Mouse (Mus musculus) MEL (cell line): Measurements from ENCODE around the gene Zfp664. TPM values are rescaled to one million over a fixed set of nuclear protein-coding genes. Genes with fewer than 3 reads are reported as not detected.

Experiments
- DNase-seq: peaks from one replicate; pipeline ENCODE4 v3.0.0; 2011; ENCODE audit warnings: low read depth, low spot score
- H3K27ac ChIP-seq: 2 replicates; pipeline ENCODE4 v1.5.1; 2012; ENCODE audit warnings: low read depth, mild to moderate bottlenecking, control low read depth, low read length, moderate library complexity; ENCODE audit not compliant: control insufficient read depth
- H3K27me3 ChIP-seq, 2 experiments: fragments of 150-350 bp in 1 of 2; sonication (generic) in 1 of 2; 2 replicates each; pipeline ENCODE4 v1.6.1; 2012; ENCODE audit warnings: low read length in 2 of 2, mild to moderate bottlenecking in 2 of 2, improper control_type of control experiment in 1 of 2, moderate library complexity in 1 of 2; ENCODE audit not compliant: insufficient read depth in 2 of 2, control insufficient read depth in 1 of 2
- H3K36me3 ChIP-seq, 2 experiments: 2 replicates each; pipeline ENCODE4 v1.6.1; 2012 to 2014; ENCODE audit warnings: low read length in 2 of 2, improper control_type of control experiment in 1 of 2, inconsistent platforms in 1 of 2, mild to moderate bottlenecking in 1 of 2; ENCODE audit not compliant: insufficient read depth in 2 of 2, control insufficient read depth in 1 of 2
- H3K4me1 ChIP-seq, 2 experiments: fragments of 150-350 bp in 1 of 2; sonication (generic) in 1 of 2; 2 replicates each; pipeline ENCODE4 v1.6.1; 2012; ENCODE audit warnings: low read length in 2 of 2, improper control_type of control experiment in 1 of 2, mild to moderate bottlenecking in 1 of 2; ENCODE audit not compliant: insufficient read depth in 2 of 2, control insufficient read depth in 1 of 2
- H3K4me3 ChIP-seq, 2 experiments: fragments of 150-350 bp in 1 of 2; sonication (generic) in 1 of 2; 2 replicates each; pipeline ENCODE4 v1.5.1; 2012; ENCODE audit warnings: low read depth in 2 of 2, low read length in 2 of 2, mild to moderate bottlenecking in 2 of 2, moderate library complexity in 2 of 2, control low read depth in 1 of 2, improper control_type of control experiment in 1 of 2; ENCODE audit not compliant: control insufficient read depth in 1 of 2, insufficient read depth in 1 of 2
- H3K79me2 ChIP-seq: 2 replicates; pipeline ENCODE4 v1.6.1; 2012; ENCODE audit warnings: mild to moderate bottlenecking, low read length, moderate library complexity; ENCODE audit not compliant: control insufficient read depth, poor library complexity, insufficient read depth
- H3K9ac ChIP-seq: 2 replicates; pipeline ENCODE4 v1.6.1; 2012; ENCODE audit warnings: low read depth, mild to moderate bottlenecking, control low read depth, low read length, moderate library complexity; ENCODE audit not compliant: control insufficient read depth, poor library complexity, severe bottlenecking
- H3K9me3 ChIP-seq: fragments of 150-350 bp; sonication (generic); replicated peaks from 2 replicates; pipeline ENCODE4 v1.6.1; 2012; ENCODE audit warnings: mild to moderate bottlenecking, low read length, improper control_type of control experiment, moderate library complexity; ENCODE audit not compliant: insufficient read depth
- BHLHE40 ChIP-seq: IDR thresholded peaks from 2 replicates; pipeline ENCODE4 v1.6.1; 2012; ENCODE audit warnings: low read depth, mild to moderate bottlenecking, inconsistent platforms, low read length, improper control_type of control experiment, borderline replicate concordance
- CHD2 ChIP-seq: IDR thresholded peaks from 2 replicates; pipeline ENCODE4 v1.6.1; 2011; ENCODE audit warnings: low read length, improper control_type of control experiment
- EP300 ChIP-seq, 2 experiments: IDR thresholded peaks; 2 replicates each; pipeline ENCODE4 v1.6.1; 2011; ENCODE audit warnings: improper control_type of control experiment in 2 of 2, low read length in 2 of 2, low read depth in 1 of 2, mild to moderate bottlenecking in 1 of 2
- ETS1 ChIP-seq: IDR thresholded peaks from 2 replicates; pipeline ENCODE4 v1.6.1; 2012; ENCODE audit warnings: low read depth, mild to moderate bottlenecking, inconsistent platforms, low read length, improper control_type of control experiment, moderate library complexity
- GATA1 ChIP-seq: IDR thresholded peaks from 2 replicates; pipeline ENCODE4 v1.6.1; 2011; ENCODE audit warnings: low read depth, low read length, improper control_type of control experiment
- KAT2A ChIP-seq: conservative IDR thresholded peaks from 2 replicates; pipeline ENCODE4 v1.6.1; 2012; ENCODE audit warnings: low read depth, low read length, improper control_type of control experiment, inconsistent platforms
- MXI1 ChIP-seq: IDR thresholded peaks from 2 replicates; pipeline ENCODE4 v1.6.1; 2011; ENCODE audit warnings: mild to moderate bottlenecking, low read depth, low read length, improper control_type of control experiment
- MYC ChIP-seq: IDR thresholded peaks from 2 replicates; pipeline ENCODE4 v1.6.1; 2011; ENCODE audit warnings: low read depth, mild to moderate bottlenecking, low read length, improper control_type of control experiment, moderate library complexity
- NRF1 ChIP-seq: IDR thresholded peaks from 2 replicates; pipeline ENCODE4 v1.6.1; 2014; ENCODE audit warnings: low read depth, mild to moderate bottlenecking, inconsistent platforms, low read length, improper control_type of control experiment, moderate library complexity; ENCODE audit not compliant: poor library complexity, insufficient read depth, severe bottlenecking
- POLR2A ChIP-seq, 2 experiments: IDR thresholded peaks; 2 replicates each; pipeline ENCODE4 v1.6.1; 2011 to 2012; ENCODE audit warnings: low read length in 2 of 2, mild to moderate bottlenecking in 2 of 2, control low read depth in 1 of 2, improper control_type of control experiment in 1 of 2, low read depth in 1 of 2, moderate library complexity in 1 of 2; ENCODE audit not compliant: control insufficient read depth in 1 of 2, insufficient read depth in 1 of 2, poor library complexity in 1 of 2
- POLR2AphosphoS2 ChIP-seq: IDR thresholded peaks from 2 replicates; pipeline ENCODE4 v1.6.1; 2011; ENCODE audit warnings: low read length, improper control_type of control experiment
- RCOR1 ChIP-seq: IDR thresholded peaks from 2 replicates; pipeline ENCODE4 v1.6.1; 2012; ENCODE audit warnings: low read depth, mild to moderate bottlenecking, inconsistent platforms, low read length, improper control_type of control experiment
- SIN3A ChIP-seq: IDR thresholded peaks from 2 replicates; pipeline ENCODE4 v1.6.1; 2012; ENCODE audit warnings: low read length, improper control_type of control experiment, inconsistent platforms
- TAL1 ChIP-seq: IDR thresholded peaks from 2 replicates; pipeline ENCODE4 v1.6.1; 2012; ENCODE audit warnings: mild to moderate bottlenecking, inconsistent platforms, low read length, moderate library complexity, mixed read lengths
- TCF12 ChIP-seq: IDR thresholded peaks from 2 replicates; pipeline ENCODE4 v1.6.1; 2014; ENCODE audit warnings: low read depth, mild to moderate bottlenecking, inconsistent platforms, low read length, improper control_type of control experiment, moderate library complexity
- UBTF ChIP-seq: IDR thresholded peaks from 2 replicates; pipeline ENCODE4 v1.6.1; 2012; ENCODE audit warnings: low read depth, mild to moderate bottlenecking, inconsistent platforms, low read length, improper control_type of control experiment, moderate library complexity, borderline replicate concordance; ENCODE audit not compliant: insufficient read depth
- ZC3H11A ChIP-seq: IDR thresholded peaks from 2 replicates; pipeline ENCODE4 v1.6.1; 2012; ENCODE audit warnings: low read depth, mild to moderate bottlenecking, inconsistent platforms, low read length, improper control_type of control experiment
- ZNF384 ChIP-seq: IDR thresholded peaks from 2 replicates; pipeline ENCODE4 v1.6.1; 2012; ENCODE audit warnings: low read depth, mild to moderate bottlenecking, inconsistent platforms, low read length, improper control_type of control experiment
- polyA plus RNA-seq, 2 experiments: library from polyadenylated mRNA; stranded (reverse) in 1 of 2; unstranded in 1 of 2; fragments of >175 nt in 1 of 2; fragments of >200 nt in 1 of 2; gene quantifications; 2 replicates each; pipeline versions ENCODE4 v1.2.1 to v1.2.4; 2012; ENCODE audit warnings: low replicate concordance in 2 of 2, low read depth in 1 of 2; ENCODE audit not compliant: insufficient read length in 2 of 2, insufficient read depth in 1 of 2, missing spikeins in 1 of 2
- total RNA-seq: library from RNA; depleted of rRNA; stranded (reverse); fragments of 300-350 nt; gene quantifications from 2 replicates; pipeline ENCODE4 v1.2.3, GENCODE M21; 2012

Gene Zfp664
- total and polyA plus RNA-seq, 3 experiments = 18.6 to 205 (median 37.7) TPM

- Histone ChIP-seq H3K79me2 (no peaks in the 10 kb centered on the region), H3K27ac (no peak overlapping the region), H3K4me3 (no peak overlapping the region), H3K36me3 (peaks cover 2 to 36% of the 10 kb centered on the region in 2 experiments; a peak in 3 of 4 replicates), H3K27me3 (no peaks in the 10 kb centered on the region), H3K9me3 (no peaks in the 10 kb centered on the region), H3K9ac (no peak overlapping the region), H3K4me1 (peaks cover 21 to 24% of the 10 kb centered on the region in 2 experiments)
- peak; percentile 39; the same call in 1 of the 2 replicates for TF ChIP-seq RCOR1
- peak; percentile 55 for TF ChIP-seq GATA1
- no peak for TF ChIP-seq NRF1
- TF ChIP-seq SIN3A = peak; percentile 31; the same call in 1 of the 2 replicates
- TF ChIP-seq EP300 (IDR thresholded peaks at IDR 0.05; ENCODE audit: low read depth in 1 of 2, low read length in 2 of 2) = peak; percentile 61 to 73
- no peak for TF ChIP-seq KAT2A
- peak; percentile 76 for TF ChIP-seq TCF12
- TF ChIP-seq ETS1 = peak; percentile 58
- TF ChIP-seq ZNF384 = peak; percentile 82
- TF ChIP-seq MXI1 = peak; percentile 37; the same call in 1 of the 2 replicates
- peak; percentile 31; the same call in 1 of the 2 replicates for TF ChIP-seq TAL1
- no peak for TF ChIP-seq BHLHE40
- DNase-seq = peak; percentile 52
These were observed 13.5 kb upstream of the Zfp664 start for GRCm38 (mm10) chr5:124848994-124849393.

GRCm38 (mm10) chr5:124851572-124851971 lies 10.9 kb upstream of the Zfp664 start:
- H3K9ac ChIP-seq = no peak overlapping the region
- H3K36me3 ChIP-seq = peaks cover 2 to 29% of the 10 kb centered on the region in 2 experiments; a peak in 3 of 4 replicates
- DNase-seq = no peak
- no peaks in the 10 kb centered on the region for H3K79me2 ChIP-seq
- no peak overlapping the region for H3K27ac ChIP-seq
- no peak overlapping the region for H3K4me3 ChIP-seq
- no peaks in the 10 kb centered on the region for H3K27me3 ChIP-seq
- peaks cover 12 to 28% of the 10 kb centered on the region in 2 experiments for H3K4me1 ChIP-seq
- H3K9me3 ChIP-seq = no peaks in the 10 kb centered on the region
- no peak for TF ChIP-seq POLR2A (IDR thresholded peaks at IDR 0.05; ENCODE audit: control insufficient read depth in 1 of 2, insufficient read depth in 1 of 2, low read depth in 1 of 2, low read length in 2 of 2, poor library complexity in 1 of 2)
- no peak for TF ChIP-seq KAT2A
- no peak for TF ChIP-seq ZC3H11A
- TF ChIP-seq POLR2AphosphoS2 = no peak
- TF ChIP-seq UBTF = no peak
- TF ChIP-seq SIN3A = no peak
- TF ChIP-seq MYC = no peak
- no peak for TF ChIP-seq CHD2
